Mouse (Mus musculus) regulatory T cell (primary cell): ENCODE results near the gene Cep85l.

Experiments
- in situ Hi-C: fragments of 300-600 bp; cut with MboI, MseI; formaldehyde crosslinking; loops from one replicate; pipeline ENCODE4 v1.15.1; 2025; ENCODE audit warnings: high pct_unique_total_duplicates

Gene Cep85l

DNA sequence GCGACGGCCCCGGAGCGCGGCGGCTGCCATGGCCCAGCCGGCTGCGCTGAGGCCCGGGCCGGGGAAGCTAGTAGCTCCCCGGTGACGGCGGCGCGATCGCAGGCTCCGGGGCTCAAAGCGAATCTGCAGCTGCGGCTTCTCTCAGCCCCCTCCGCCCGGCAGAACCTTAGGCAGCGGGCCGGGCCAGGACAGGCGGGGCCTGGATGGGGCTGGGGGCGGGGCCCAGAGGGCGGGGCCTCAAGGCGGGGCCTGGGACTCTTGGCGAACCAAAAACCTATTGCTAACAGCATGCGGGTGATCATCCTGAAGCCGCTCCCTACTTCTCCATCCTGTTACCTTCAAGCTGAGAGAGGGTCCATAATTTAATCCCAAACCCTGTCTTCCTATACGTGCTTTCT, at the start of gene Cep85l:
Gene Cep85l, minus strand, starts transcription at position 239 of the 398 bp plus-strand sequence.
- in situ Hi-C loops = no loop called here

DNA sequence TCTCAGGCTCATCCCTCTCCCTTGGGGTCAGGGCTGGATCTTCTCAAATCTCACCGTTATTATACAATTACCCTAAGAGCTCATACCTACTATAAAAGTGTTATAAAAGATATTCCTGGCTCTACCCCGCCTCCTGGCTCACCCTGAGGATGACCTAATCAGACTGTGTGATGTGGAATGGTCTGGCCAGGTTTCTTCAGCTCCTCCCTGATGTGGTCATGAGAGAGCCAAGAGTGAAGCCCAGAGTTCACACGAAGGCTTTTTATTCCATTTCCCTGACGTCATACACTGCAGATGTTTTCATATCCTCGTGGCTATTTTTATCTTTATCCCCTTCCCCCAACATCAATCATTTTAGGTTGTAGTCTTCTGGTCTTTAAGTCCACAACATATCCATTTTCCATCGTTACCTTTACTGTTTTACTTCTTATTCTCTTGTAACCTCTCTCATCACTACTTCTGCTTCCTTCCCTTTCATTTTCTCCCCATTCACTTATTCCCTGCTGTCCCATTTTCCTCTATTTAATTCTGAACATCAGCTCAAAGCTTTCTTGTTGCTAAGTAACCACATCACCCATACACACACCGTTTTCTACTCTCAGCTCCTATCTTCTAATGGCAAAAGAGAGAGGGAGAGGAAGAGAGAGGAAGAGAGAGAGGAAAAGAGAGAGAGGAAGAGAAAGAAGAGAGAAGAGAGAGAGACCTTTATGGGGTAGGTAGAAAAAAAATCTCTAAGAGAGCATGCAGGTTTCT, 49.1 kb upstream of the Cep85l start:
- in situ Hi-C loops = no loop called here

GRCm38 (mm10) chr10:53426524-53426923, 46.8 kb upstream of the Cep85l start:
- in situ Hi-C loops = no loop called here

DNA sequence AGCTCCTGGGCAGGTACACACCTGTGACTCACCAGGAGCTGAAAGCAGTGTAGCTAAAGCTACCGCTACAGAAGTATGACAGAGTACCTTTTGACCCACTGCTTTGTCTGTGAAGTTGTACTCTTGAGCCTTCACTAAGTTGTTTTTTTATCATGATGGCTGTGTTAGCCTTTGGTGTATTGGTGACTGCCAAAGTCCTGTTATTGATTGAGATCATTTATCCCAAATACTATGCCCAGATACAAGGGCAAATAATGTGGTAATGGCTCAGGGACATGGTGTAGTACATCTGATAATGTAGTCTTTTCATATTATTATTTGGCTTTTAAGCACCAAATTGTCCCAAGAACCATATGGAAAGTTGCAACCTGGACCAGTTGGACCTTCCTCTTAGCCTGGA, 43.3 kb upstream of the Cep85l start:
- in situ Hi-C loops = no loop called here

- in situ Hi-C loops = no loop called here
Measured at GRCm38 (mm10) chr10:53422206-53422605, 42.5 kb upstream of the Cep85l start.

DNA sequence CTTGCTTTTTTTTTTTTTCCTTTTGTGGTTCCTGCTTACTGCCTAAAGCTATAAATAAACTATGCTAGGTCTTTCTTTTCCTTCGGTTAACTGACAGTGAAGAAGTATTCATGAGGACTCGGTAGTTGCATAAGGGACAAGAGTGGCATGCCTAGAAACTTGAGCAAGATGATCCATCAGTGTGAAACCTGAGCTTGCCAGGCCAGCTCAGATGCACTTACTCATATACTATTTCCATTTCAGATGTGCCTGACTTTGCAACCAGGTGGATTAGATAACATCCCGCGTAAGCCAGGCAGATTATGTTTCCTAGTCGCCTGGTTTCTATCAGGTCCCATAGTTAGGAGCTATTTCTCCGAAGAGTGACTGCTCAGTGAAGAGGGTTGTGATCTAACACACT, 41.9 kb upstream of the Cep85l start:
- in situ Hi-C loops = no loop called here

DNA sequence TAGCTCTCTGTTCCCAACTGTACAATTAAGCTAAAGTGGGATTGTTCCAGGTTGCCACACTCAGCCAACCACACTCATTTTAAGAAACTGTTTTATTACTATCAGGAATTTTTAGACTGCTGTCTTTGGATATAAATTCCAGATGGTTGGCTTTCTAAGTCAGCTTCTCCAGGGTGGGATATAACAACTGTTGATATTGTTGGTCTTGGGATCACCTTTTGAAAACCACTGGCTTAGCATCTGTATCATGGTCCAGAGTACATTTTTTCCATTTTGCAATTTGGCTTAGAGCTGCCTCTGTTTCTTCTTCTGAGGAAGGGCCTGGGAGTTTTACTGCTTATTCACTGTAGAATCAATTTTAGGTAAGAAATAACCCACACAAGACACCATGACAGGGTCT, 40.3 kb upstream of the Cep85l start:
- in situ Hi-C loops = no loop called here

DNA sequence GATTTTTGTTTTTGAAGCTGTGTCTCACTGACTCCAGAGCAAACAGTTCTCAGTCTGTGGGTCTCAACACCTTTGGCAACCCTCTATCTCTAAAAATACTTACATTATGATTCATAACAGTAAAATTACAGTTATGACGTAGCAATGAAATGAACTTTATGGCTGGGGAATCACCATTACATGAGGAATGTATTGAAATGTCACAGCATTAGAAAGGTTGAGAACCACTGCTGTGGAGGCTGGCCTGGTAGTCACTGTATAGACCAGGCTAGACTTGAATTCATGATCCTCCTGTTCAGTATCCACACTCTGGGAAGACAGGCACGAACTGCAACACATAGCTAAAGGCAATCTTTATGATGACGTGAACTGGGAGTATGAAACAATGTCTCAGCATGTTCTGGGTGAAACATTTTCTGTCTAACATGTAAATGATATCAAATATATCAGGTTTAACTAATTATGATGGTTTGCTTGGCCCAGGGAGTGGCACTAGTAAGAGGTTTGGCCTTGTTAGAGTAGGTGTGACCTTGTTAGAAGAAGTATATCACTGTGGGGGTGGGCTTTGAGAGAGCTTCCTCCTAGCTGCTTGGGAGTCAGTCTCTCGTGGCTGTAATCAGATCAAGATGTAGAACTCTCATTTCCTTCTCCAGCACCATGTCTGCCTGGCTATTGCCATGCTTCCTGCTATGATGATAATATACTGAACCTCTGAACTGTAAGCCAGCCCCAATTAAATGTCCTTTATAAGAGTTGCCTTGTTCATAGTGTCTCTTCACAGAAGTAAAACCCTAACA, 39.6 kb upstream of the Cep85l start:
- in situ Hi-C loops = no loop called here

DNA sequence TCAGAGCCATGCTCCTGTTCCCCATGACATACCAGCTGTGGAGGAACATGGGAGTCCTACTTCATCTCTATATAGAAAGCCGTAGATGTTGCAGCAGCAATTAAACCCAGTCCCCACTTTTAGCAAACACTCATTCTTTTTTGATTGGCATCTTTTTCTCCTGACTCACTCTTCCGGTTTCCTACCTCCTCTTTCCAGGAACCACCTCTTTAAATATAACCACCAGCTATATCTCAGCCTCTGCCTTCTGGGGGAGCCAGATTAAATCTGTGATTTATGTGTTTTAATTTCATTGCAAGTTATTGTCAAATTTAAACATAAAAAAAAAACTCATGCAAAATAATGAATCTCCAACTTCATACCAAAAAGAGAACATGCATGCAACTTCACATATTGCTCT, 37.3 kb upstream of the Cep85l start:
- in situ Hi-C loops = no loop called here

DNA sequence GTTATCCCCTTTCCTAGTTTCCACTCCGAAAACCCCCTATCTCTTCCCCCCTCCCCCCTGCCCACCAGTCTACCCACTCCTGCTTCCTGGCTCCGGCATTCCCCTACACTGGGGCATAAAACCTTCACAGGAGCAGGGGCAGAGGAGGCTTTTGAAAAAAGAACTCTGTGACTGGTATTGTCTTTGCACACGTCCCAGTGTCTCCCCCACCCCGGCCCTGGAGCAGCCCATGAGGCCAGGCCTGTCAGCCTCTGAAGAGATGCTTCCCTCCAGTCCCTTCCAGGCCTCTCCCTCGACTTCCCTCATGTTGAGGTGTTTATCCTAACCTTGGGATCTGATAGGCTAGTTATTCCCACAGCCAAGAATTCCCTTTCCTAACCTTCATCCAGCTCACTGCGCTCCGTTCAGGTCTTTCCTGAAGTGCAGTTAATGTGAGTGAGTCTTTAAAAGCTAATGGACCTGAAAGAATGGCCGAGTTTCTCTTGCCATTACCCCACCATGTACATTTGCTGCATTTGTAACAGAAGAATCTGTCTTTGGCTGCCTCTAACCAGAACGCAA, 36.5 kb upstream of the Cep85l start:
- in situ Hi-C loops = no loop called here

DNA sequence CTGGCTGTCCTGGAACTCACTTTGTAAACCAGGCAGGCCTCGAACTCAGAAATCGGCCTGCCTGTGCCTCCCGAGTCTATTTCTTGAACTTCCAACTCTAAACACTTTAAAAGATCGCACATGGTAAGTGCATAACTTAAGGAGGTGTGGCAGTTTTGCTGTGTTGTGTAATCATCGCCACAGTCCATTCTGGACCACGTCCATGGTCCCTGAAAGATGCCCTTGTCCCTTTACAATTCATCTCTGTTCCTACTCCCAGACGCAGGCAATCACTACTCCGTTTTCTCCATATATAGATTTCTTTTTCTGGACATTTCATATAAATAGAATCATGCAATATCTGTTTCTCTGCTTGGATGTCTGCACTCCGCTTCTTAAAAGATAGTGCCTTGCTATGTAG, 35.5 kb upstream of the Cep85l start:
- in situ Hi-C loops = no loop called here

DNA sequence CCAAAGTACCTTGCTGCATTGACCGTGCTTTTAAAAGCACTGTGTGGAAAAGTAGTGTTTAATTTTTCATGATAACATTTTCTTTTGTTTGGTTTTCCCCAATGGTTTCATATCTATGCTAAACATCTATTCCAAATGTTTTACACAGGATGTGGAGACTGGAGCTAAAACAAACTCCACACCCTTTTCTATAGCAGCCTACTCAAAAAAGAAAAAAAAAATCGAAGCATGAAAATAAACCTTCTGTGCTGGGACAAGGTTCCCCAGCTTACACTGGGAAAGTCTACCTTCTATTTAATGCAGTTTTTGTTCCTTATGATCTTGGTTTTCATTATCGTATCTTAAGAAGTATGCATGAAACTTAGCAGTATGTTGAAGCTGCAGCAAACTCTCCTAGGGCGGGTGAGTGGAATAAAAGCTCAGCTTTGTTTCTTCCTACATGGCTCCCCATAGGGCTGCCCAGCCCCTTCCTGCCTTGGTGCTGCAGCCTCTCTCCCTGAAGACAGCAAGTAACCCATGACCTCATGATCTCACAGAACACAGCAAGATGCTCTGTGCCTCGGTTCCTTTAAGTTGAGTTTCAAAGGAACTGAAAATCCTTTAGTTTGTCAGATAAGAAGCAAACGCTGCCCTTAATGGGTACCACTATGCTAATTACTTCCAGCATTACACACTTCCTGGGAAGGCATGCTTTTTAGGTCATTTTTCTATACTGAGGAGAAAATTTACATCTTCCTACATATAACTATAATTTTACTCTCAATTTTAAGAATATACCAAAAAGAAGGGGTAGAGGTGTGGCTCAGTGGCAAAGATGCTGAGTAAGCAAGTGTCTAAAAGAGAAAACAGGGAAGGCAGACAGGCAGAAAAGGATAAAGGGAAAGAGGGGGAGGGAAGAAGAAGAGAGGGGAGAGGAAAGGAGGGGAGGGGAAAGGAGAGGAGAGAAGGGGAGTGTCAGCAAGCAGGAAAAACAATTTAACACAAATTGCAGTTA, 34.6 kb upstream of the Cep85l start:
- in situ Hi-C loops = no loop called here

DNA sequence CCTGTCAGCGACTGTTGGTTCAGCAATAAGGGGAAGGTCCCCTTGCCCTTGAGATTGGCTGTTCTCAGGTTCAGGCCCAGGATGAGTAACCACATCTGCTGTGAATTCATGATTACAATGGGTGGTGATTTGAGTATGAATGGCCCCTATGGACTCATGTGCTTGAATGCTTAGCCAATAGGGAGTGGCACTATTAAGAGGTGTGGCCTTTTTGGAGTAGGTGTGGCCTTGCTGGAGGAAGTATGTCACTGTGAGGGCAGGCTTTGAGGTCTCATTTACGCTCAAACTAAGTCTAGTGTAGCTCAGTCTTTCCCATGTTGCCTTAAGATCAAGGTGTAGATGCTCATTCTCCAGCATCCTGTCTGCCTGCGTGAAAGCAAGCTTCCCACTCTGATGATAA, 33.2 kb upstream of the Cep85l start:
- in situ Hi-C loops = no loop called here

DNA sequence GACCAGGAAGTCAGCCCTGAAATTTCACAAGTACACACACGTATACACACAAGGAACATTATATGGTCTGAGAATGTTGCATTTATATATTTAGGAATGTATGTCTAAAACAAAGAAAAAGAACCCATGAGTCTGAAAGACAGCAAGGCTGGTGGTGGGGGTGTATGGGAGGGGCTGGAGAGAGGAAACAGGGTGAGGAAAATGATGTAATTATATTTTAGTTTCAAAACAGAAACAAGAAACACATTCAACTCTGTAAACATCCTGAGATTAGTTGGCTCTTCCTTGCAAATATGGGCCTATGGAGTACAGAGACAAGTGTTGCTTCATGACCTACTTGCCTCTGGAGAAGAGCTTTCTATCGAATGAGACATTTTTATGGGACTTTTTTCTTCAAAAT, 32.4 kb upstream of the Cep85l start:
- in situ Hi-C loops = no loop called here

GRCm38 (mm10) chr10:53410831-53411230, 31.1 kb upstream of the Cep85l start:
- in situ Hi-C loops = no loop called here

DNA sequence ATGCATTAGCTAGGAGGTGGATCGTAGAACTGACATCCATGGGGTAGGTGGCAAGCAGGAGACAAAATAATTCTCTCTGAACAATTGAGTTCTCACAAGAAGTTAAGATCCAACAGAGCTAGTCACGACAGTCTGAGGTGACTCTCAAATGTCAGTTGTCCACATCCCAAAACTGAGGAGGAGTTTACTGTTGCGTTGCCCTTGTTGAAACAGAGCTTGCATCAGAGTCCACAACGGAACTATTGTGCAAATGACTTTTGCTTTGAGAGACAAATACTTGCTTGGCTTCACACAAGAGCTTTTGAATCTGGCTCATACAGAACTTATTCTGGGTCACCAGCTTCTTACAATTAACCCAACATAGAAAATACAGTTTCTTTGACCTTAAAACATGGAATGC, 27.7 kb upstream of the Cep85l start:
- in situ Hi-C loops = no loop called here

GRCm38 (mm10) chr10:53406845-53407244, 27.1 kb upstream of the Cep85l start:
- in situ Hi-C loops = no loop called here

- in situ Hi-C loops = no loop called here
Measured at GRCm38 (mm10) chr10:53402293-53402692, 22.5 kb upstream of the Cep85l start.

- in situ Hi-C loops = no loop called here
Measured at GRCm38 (mm10) chr10:53399053-53399452, 19.3 kb upstream of the Cep85l start.

DNA sequence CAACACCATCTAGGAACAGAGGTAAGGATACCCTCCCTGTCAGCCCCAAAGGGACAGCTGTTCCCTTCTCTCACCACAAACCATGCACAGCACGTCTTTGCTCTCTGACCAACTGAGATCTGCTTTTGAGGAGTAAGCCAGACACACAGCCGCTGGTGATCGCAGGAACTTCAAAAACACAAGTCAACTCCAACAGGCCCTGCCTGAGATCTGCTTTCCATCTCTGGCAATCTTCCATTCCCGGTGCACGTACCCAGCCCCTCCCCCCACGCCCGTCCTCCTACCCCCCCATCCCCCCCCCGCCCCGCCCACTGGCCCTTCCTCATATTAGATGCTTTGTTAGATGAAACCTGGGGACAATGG, 18.8 kb upstream of the Cep85l start:
- in situ Hi-C loops = no loop called here

DNA sequence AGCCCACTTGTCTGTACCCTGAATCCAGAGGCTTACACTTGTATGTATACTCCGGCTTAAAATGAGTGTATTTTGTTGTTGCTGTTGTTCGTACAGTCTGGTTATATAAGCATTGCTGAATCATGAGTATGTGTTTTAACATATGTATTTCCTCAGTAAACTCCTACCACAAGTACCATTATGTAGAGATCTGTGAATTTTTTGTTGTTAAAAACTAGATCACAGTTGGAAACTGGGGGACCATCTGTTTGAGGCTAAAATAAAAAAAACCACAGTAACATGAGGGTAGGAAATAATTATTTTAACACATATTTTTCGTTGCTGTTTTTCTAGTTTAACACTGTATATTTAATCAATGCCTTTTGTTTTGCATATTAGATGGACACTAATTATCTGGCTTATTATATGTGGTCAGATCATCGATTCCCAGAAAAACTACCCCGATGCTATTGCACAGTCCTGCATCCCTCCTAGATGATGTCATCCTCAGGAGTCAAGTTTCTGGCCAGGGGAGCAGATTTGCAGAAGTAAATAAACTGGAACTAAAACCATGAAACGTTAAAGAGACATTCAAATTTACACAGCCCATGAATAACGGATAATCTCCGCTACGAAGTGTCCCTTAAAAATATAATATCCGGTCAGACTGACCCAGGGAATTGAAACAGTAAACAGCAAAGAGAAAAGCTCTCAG, 18.2 kb upstream of the Cep85l start:
- in situ Hi-C loops = no loop called here
